Mouse (Mus musculus) ES-E14 (cell line): Measurements from ENCODE around the gene Rgma.

ENCODE experiments used
- HCFC1 ChIP-seq: IDR thresholded peaks from 2 replicates; pipeline ENCODE4 v1.6.1; 2012; ENCODE audit warnings: low read length, inconsistent platforms, borderline replicate concordance; ENCODE audit not compliant: insufficient read depth
- MAFK ChIP-seq: IDR thresholded peaks from 2 replicates; pipeline ENCODE4 v1.6.1; 2014; ENCODE audit warnings: mild to moderate bottlenecking, low read depth, low read length, inconsistent platforms; ENCODE audit not compliant: insufficient read depth
- ZC3H11A ChIP-seq: IDR thresholded peaks from 2 replicates; pipeline ENCODE4 v1.6.1; 2012; ENCODE audit warnings: low read depth, mild to moderate bottlenecking, inconsistent platforms, low read length, borderline replicate concordance
- ZNF384 ChIP-seq: IDR thresholded peaks from 2 replicates; pipeline ENCODE4 v1.6.1; 2012; ENCODE audit warnings: low read depth, low read length, inconsistent platforms

DNA sequence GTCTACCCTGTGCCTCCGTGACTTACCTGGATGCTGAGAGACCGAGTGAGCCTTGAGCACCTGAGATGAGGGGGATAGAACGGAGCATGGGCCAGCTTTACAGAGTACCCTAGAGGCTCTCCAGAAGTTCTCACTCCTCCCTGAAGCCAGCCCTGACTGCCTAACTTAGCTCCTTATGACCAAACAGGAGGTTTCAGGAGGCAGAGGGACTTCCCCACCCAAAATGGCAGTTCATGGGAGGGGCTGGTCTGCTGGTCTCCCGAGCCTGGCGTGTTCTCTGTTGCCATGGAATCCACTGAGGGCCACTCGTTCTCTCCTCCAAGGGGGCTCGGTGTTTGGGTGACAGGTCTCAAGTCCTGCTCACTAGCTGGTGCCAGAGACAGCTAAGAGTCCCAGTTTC is 36.2 kb downstream of the Rgma start:
- TF ChIP-seq MAFK: no peak
- no peak for TF ChIP-seq HCFC1
- TF ChIP-seq ZC3H11A: no peak
- TF ChIP-seq ZNF384: no peak
